Mouse (Mus musculus): ENCODE results near the gene Olfr786. TPM values are rescaled to one million over a fixed set of nuclear protein-coding genes. Genes with fewer than 3 reads are reported as not detected.

Gene Olfr786
- not detected in 2 replicates for polyA plus RNA-seq (2012; rRNA removed)

GRCm38 (mm10) chr10:129427006-129427405 lies at the start of gene Olfr786:
TSS of gene Olfr786 (plus strand) at chr10:129427306.

DNA sequence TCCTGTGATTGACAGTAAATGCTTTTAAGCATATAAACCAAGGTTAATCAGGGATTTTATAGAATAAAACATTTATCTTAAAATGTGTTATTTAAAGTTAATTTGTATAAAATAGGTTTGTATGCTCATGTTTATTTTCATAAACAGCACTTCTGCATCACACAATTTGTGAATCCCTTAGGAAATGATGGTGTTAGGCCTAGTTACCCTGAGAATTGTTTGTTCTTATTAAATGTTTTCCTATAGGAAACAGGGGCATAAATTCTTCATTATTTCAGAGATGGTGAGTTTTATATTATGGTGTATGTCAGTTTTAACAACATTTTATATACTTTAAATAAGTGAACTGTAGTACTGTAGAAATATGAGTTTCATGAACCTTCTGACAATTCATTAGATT lies 43.3 kb upstream of the Olfr786 start, which contains the start of gene Olfr784:
Gene Olfr784 (plus strand): TSS at position 301 of the 400 bp plus-strand sequence.

GRCm38 (mm10) chr10:129405126-129405525 lies 22.0 kb upstream of the Olfr786 start, which contains the start of gene Olfr785:
TSS of gene Olfr785 (plus strand) at chr10:129405426.

DNA sequence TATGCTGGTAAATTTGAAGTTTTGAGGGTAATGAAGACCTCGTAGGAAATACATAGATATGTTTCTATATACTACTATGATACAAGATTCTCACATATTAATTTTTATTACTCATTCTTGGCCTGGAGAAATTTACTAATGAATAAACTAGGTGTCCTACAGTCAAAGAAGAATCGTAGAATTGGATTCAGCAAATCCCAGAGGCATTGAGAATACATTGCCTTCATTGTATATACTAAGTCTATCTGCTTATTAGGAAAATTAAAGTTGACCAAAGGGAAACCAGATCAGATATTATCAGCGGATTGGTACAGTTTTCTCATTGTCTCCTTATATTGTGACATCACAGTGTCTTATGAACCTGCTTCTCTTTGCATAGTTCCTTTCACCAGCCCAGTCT lies 34.5 kb downstream of the Olfr786 start, which contains the start of gene Olfr787:
Gene Olfr787 (plus strand): TSS at position 301 of the 400 bp plus-strand sequence.

DNA sequence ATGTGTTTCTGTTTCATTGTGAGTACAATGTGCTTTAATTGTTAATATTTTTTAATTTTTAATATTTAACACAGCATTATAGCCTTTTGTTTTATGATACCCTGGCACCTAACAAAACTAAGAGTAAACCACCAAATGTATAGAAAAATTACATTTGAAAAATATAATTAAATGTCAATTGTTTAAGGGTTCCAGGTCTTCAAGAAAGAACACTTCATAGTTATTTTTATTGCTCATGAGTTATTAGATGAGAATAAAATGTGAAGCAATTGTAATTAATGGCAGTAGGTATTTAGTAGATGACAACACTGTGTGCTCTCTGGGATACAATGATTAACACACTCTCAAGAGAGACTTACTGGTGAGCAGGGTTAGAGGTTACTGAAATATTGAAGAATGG lies 43.6 kb downstream of the Olfr786 start, which contains the start of gene Olfr788:
Gene Olfr788 (plus strand): TSS at position 301 of the 400 bp plus-strand sequence.

DNA sequence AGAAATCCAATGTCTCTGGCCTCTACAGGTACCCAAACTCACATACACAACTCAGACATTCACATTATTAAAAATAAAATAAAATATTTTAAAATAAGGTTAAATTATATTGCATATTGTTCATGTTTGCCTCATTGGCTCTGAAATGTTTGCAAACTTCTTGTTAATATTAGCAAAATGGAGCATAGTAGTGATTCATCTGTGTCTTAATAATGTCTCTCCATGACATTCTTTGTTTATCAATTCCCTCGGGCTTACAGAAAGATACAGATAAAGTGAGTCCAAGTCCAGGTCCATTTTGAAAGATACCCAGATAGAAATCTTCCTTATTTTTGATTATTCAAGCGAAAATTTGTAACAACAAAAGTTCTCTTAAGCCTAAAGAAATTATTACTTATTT lies 57.3 kb downstream of the Olfr786 start, which contains the start of gene Olfr789:
Gene Olfr789 (plus strand): TSS at position 301 of the 400 bp plus-strand sequence.

Other genes starting within 250 kb of the Olfr786 start
- not detected in 2 replicates for gene Olfr772, start 249.4 kb upstream of the Olfr786 start, polyA plus RNA-seq (2012; rRNA removed)
- not detected in 2 replicates for gene Olfr773, start 239.9 kb upstream of the Olfr786 start, polyA plus RNA-seq (2012; rRNA removed)
- not detected in 2 replicates for gene Olfr774, start 191.1 kb upstream of the Olfr786 start, polyA plus RNA-seq (2012; rRNA removed)
- gene Olfr775, start 178.9 kb upstream of the Olfr786 start, polyA plus RNA-seq (2012; rRNA removed), result not detected in 2 replicates
- gene Olfr776, start 168.2 kb upstream of the Olfr786 start, polyA plus RNA-seq (2012; rRNA removed), result not detected in 2 replicates
- gene Olfr777, start 155.8 kb upstream of the Olfr786 start, polyA plus RNA-seq (2012; rRNA removed), result not detected in 2 replicates
- not detected in 2 replicates for gene Olfr780, start 109.2 kb upstream of the Olfr786 start, polyA plus RNA-seq (2012; rRNA removed)
- not detected in 2 replicates for gene Olfr781, start 98.5 kb upstream of the Olfr786 start, polyA plus RNA-seq (2012; rRNA removed)
- gene Olfr782, start 78.5 kb upstream of the Olfr786 start, polyA plus RNA-seq (2012; rRNA removed), result not detected in 2 replicates
- gene Olfr784, start 43.2 kb upstream of the Olfr786 start, polyA plus RNA-seq (2012; rRNA removed), result 0.06 TPM in 2 replicates
- gene Olfr785, start 21.9 kb upstream of the Olfr786 start, polyA plus RNA-seq (2012; rRNA removed), result not detected in 2 replicates
- gene Olfr787, start 34.6 kb downstream of the Olfr786 start, polyA plus RNA-seq (2012; rRNA removed), result 0.01 TPM in 1 of 2 replicates, not detected in the other
- not detected in 2 replicates for gene Olfr788, start 43.7 kb downstream of the Olfr786 start, polyA plus RNA-seq (2012; rRNA removed)
- gene Olfr789, start 57.4 kb downstream of the Olfr786 start, polyA plus RNA-seq (2012; rRNA removed), result not detected in 2 replicates
- not detected in 2 replicates for gene Olfr790, start 71.2 kb downstream of the Olfr786 start, polyA plus RNA-seq (2012; rRNA removed)
- gene Olfr791, start 94.5 kb downstream of the Olfr786 start, polyA plus RNA-seq (2012; rRNA removed), result not detected in 2 replicates
- gene Olfr792, start 111.9 kb downstream of the Olfr786 start, polyA plus RNA-seq (2012; rRNA removed), result not detected in 2 replicates
- gene Olfr794, start 140.3 kb downstream of the Olfr786 start, polyA plus RNA-seq (2012; rRNA removed), result not detected in 2 replicates
- not detected in 2 replicates for gene Olfr796, start 185.3 kb downstream of the Olfr786 start, polyA plus RNA-seq (2012; rRNA removed)
- not detected in 2 replicates for gene Olfr798, start 200.6 kb downstream of the Olfr786 start, polyA plus RNA-seq (2012; rRNA removed)
- gene Olfr799, start 210.2 kb downstream of the Olfr786 start, polyA plus RNA-seq (2012; rRNA removed), result not detected in 2 replicates
- not detected in 2 replicates for gene Olfr800, start 230.4 kb downstream of the Olfr786 start, polyA plus RNA-seq (2012; rRNA removed)
- gene Olfr801, start 246.6 kb downstream of the Olfr786 start, polyA plus RNA-seq (2012; rRNA removed), result not detected in 2 replicates